Comparison of ENCODE assay signal across 8 mouse cellular contexts in the genomic region with DNA sequence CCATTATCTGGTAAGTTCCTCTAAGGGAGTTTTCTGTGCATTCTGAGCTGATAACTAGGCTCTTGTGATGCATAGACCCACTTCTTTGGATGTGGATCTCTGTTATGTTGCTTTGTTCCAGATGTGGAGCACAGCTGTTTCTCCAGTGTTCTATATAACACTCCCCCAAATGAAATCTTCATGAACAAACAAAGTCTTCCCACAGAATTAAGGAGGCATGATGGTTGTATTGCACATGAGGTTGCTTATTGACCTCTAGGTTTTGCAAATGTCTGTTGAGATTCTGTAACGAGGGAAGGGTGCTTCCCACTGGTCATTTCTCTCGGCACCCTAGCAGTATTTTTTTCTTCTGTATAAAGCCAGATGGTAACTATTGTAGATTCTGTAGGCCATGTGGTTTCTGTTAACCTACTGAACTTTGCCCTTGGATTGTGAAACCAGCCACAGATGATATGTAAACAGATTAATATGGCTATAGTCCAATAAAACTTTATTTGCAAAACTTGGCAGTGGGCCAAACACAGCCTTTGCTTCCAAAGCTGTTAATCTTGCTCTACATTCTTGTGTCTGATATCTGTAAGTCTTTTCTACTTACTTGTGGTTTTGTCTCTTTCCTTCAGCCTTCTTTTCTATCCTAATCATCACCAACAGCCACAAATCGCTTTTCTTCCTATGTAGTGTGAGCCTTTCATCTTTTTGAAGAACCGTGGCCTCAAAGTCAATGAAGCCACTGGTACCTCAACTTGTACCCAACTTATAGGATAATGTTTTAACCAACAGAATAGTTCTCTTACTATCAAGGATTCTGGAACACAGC.
A peak's percentile ranks its signal among the peaks of the same experiment; 100 is the strongest.
DNase-seq lines count a peak whose midpoint lies in the region; ATAC-seq and TF ChIP-seq lines count a peak whose summit lies in the region.

No protein-coding gene starts in this region.

- DNase-seq in adrenal gland, adult 2 months = peak; percentile 26
- DNase-seq in adrenal gland, postnatal 4 days (ENCODE audit: low spot score in 2 of 2) = no peak
- peak; percentile 72 for DNase-seq in lung, postnatal 14 days
- DNase-seq in cerebellum, postnatal 4 days (ENCODE audit: low spot score in 2 of 2) = no peak
- no peak for DNase-seq in frontal cortex, postnatal 14 days (ENCODE audit: low spot score in 2 of 2)
- DNase-seq in right cerebral cortex, adult 18-20 months = no peak

- 11% methylated on average over 4 of the region's 4 CpGs for WGBS in intestine, postnatal 0 days

- H3K9ac ChIP-seq in intestine, postnatal 0 days (ENCODE audit: low read depth, low read length) = no peak overlapping the region

- ATAC-seq in common myeloid progenitor, adult 5-6 weeks (replicated peaks; ENCODE audit: low read depth, poor library complexity, severe bottlenecking) = peak; percentile 25; the same call in 1 of the 2 replicates
- peak; percentile 93 for ATAC-seq in intestine, postnatal 0 days

- no peak overlapping the region for H3K4me2 ChIP-seq in intestine, postnatal 0 days (replicated peaks; ENCODE audit: low read depth)

- peaks cover 5% of the 10 kb centered on the region; the same call in 1 of the 2 replicates for H3K4me1 ChIP-seq in intestine, postnatal 0 days (replicated peaks; ENCODE audit: control insufficient read depth, insufficient read depth, low read length)

- no peaks in the 10 kb centered on the region for H3K9me3 ChIP-seq in intestine, postnatal 0 days (ENCODE audit: control insufficient read depth)

- TF ChIP-seq CTCF in intestine, postnatal 0 days (IDR thresholded peaks at IDR 0.05; ENCODE audit: low read depth) = peak; percentile 24; the same call in 1 of the 2 replicates

- H3K36me3 ChIP-seq in intestine, postnatal 0 days (ENCODE audit: control insufficient read depth, insufficient read depth) = no peaks in the 10 kb centered on the region

- H3K4me3 ChIP-seq in intestine, postnatal 0 days (ENCODE audit: low read depth, low read length) = no peak overlapping the region

- no peak overlapping the region; the same call in 1 of the 2 replicates for H3K27ac ChIP-seq in intestine, postnatal 0 days (ENCODE audit: low read depth, low read length)

- H3K27me3 ChIP-seq in intestine, postnatal 0 days (replicated peaks; ENCODE audit: control insufficient read depth, insufficient read depth, low read length) = no peaks in the 10 kb centered on the region

Comparison
In these comparisons a context has a peak if more than half of its experiments do, and no peak if none do; other contexts are left out.
1. DNase-seq: peak in adrenal gland, adult 2 months (single experiment) and lung, postnatal 14 days (single experiment); none in adrenal gland, postnatal 4 days (0 of 2), cerebellum, postnatal 4 days (0 of 2), frontal cortex, postnatal 14 days (0 of 2) and right cerebral cortex, adult 18-20 months (single experiment).